Mouse (Mus musculus) heart, embryonic 15.5 days (tissue): Measurements from ENCODE around the gene Gm10663. TPM values are rescaled to one million over a fixed set of nuclear protein-coding genes. Genes with fewer than 3 reads are reported as not detected.

Experiments
- ATAC-seq: fragments of 200-750 bp; cut with Nextera tagmentation; replicated peaks from 2 replicates; pipeline ENCODE4 v1.8.0; 2017; ENCODE audit warnings: low read depth, moderate TSS enrichment; ENCODE audit not compliant: insufficient number of reproducible peaks, insufficient read depth, low FRiP score
- H3K27ac ChIP-seq: fragments of 300-500 bp; sonication (generic); 2 replicates; pipeline ENCODE4 v1.5.1; 2015; ENCODE audit warnings: mild to moderate bottlenecking, inconsistent platforms
- H3K27me3 ChIP-seq: fragments of 300-500 bp; sonication (generic); 2 replicates; pipeline ENCODE4 v1.6.1; 2015; ENCODE audit warnings: inconsistent platforms
- H3K36me3 ChIP-seq: fragments of 300-500 bp; sonication (generic); 2 replicates; pipeline ENCODE4 v1.6.1; 2015; ENCODE audit warnings: mild to moderate bottlenecking, inconsistent platforms
- H3K4me1 ChIP-seq: fragments of 300-500 bp; sonication (generic); replicated peaks from 2 replicates; pipeline ENCODE4 v1.6.1; 2015; ENCODE audit warnings: inconsistent platforms
- H3K4me2 ChIP-seq: fragments of 300-500 bp; sonication (generic); 2 replicates; pipeline ENCODE4 v1.6.1; 2015; ENCODE audit warnings: inconsistent platforms, mild to moderate bottlenecking, moderate library complexity
- H3K4me3 ChIP-seq: fragments of 300-500 bp; sonication (generic); 2 replicates; pipeline ENCODE4 v1.5.1; 2015; ENCODE audit warnings: mild to moderate bottlenecking, inconsistent platforms
- H3K9ac ChIP-seq: fragments of 300-500 bp; sonication (generic); 2 replicates; pipeline ENCODE4 v1.6.1; 2015; ENCODE audit warnings: mild to moderate bottlenecking, inconsistent platforms
- H3K9me3 ChIP-seq: fragments of 300-500 bp; sonication (generic); replicated peaks from 2 replicates; pipeline ENCODE4 v1.6.1; 2016; ENCODE audit warnings: inconsistent platforms
- WGBS: fragments of 180-500 bp; shearing (Covaris S2); methylation state at CpG from one replicate; pipeline ENCODE4 v1.1.7; 2015; ENCODE audit warnings: mixed read lengths; 5-methylcytosine and 5-hydroxymethylcytosine counted together
- microRNA-seq: library from miRNA; unstranded; fragments of <30 nt; microRNA quantifications from one replicate; pipeline ENCODE4, GENCODE M21; 2016
- polyA plus RNA-seq: library from polyadenylated mRNA; unstranded; fragments of >200 nt; fragmentation: Nextera tagmentation; extraction: Ambion mirVana; gene quantifications from 2 replicates; pipeline ENCODE4 v1.2.1, GENCODE M21; 2015

Gm10663 gene
- polyA plus RNA-seq, 1 experiment from 2014 or later: not detected

GRCm38 (mm10) chr8:65126454-65126853 is 51.6 kb downstream of the Gm10663 start:
- Histone ChIP-seq H3K9me3 (no peaks in the 10 kb centered on the region), H3K27ac (no peak overlapping the region), H3K27me3 (no peaks in the 10 kb centered on the region), H3K36me3 (no peaks in the 10 kb centered on the region), H3K4me3 (no peak overlapping the region), H3K9ac (no peak overlapping the region), H3K4me1 (no peaks in the 10 kb centered on the region), H3K4me2 (no peak overlapping the region)
- WGBS: 76% methylated on average over 3 of the region's 3 CpGs
- ATAC-seq: no peak

Small RNAs within 50 kb of the gene (microRNA-seq; reads per million reads assigned to microRNA genes)
- gene Gm24333: not detected

Other genes with a start within 250 kb of the Gm10663 start
- gene Klhl2, start 225.0 kb upstream of the Gm10663 start, polyA plus RNA-seq: 11.3 and 11.5 TPM in 2 replicates
- 23.5 and 27.2 TPM in 2 replicates for gene Tmem192, start 127.8 kb upstream of the Gm10663 start, polyA plus RNA-seq
- gene Trim75, start 87.2 kb upstream of the Gm10663 start, polyA plus RNA-seq: not detected in 2 replicates
- gene Trim61, start 56.5 kb upstream of the Gm10663 start, polyA plus RNA-seq: not detected in 2 replicates
- 0.05 TPM in 1 of 2 replicates, not detected in the other for gene Trim60, start 56.4 kb upstream of the Gm10663 start, polyA plus RNA-seq
- 4.2 and 4.5 TPM in 2 replicates for gene Apela, start 37.7 kb upstream of the Gm10663 start, polyA plus RNA-seq
- gene BC030870, start 54.5 kb downstream of the Gm10663 start, polyA plus RNA-seq: 0.36 TPM in 1 of 2 replicates, not detected in the other